Mouse (Mus musculus): Measurements from ENCODE around the gene Gpr55.
A peak's percentile ranks its signal among the peaks of the same experiment; 100 is the strongest.

The Gpr55 gene

DNA sequence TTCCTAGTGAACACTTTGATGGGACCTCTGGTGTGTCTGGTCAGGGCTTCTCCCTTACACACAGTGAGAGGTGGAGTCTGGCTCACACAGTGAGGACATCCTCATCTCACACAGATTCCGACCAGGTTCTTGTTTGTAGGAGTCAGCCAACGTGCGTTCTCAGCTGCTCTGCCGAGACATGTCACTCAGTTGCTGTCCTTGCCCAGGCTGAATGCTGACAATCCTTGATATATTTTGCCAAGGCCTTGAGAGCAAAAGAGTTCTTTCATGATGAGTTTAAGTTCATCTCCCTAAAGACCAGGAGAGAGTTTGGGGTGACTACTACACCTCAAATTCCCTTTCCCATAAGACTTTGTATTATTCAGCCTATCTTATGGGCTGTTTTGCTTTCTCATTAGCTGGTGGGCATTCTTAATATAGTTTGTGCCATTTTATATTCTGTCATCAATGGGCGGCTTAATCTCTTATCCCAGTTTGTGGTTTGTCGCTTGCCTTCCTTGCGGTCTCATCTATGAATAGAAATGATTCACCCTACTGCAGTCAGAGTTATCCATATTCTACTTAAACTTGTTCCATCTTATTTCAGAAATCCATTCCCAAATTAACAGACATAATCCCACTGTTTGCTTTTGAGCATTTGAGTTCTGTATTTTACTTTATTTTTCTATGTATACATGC is 47.6 kb downstream of the Gpr55 start:
- no peak for DNase-seq

DNA sequence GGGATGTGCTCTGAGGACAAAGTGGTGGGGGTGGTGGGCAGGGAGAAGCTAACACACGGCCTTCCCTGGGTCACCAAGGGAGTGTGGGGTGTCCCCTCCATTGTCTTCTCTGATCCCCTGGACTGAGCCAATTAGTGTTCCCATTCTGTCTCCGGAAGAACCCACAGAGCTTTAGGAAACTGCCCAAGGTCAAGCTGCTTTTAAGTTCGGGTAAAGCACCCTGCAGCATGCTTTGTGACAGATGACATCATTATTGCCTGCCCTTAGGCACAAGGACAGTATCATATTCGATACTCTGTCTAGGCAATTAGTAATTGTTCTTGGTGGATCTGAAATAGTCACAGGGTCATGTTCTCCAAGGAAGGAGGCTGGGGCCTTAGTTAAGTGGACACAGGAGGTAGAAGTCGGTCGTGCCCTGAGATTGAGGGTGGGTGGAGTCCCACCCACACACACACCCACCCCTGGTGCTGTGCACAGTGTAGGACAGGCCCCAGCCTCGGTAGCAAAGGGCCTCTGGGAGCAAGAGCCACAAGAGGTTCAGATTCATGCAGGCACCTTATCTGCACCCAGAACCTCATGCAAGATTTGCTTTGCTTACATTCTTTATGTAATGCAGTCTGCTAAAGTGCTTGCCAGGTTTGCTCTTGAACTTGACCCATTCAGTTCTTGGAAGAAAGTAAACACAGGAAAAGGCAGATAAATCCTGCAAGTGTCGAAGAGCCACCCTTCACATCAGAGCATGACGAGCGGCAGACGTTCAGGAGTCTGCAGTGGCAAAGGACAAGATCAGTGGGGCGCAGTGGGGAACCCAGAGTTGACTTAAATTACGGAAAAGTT is 51.8 kb downstream of the Gpr55 start:
- no peak for DNase-seq

DNA sequence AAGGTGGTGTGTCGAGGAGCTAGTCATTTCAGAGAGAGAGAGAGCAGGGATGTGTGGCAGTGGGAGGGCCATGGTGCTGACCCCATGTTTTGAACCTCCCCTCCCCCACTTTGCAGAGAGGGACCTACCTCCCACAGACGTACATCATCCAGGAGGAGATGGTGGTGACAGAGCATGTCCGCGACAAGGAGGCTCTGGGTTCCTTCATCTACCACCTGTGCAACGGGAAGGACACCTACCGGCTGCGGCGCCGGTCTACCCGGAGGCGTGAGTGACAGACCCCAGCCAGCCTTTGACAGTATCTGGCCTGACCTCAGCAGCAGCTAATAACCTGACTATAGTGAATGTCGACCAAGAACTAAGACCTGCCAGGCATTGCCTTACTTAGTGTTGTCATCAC is 53.9 kb downstream of the Gpr55 start:
- no peak for DNase-seq

DNA sequence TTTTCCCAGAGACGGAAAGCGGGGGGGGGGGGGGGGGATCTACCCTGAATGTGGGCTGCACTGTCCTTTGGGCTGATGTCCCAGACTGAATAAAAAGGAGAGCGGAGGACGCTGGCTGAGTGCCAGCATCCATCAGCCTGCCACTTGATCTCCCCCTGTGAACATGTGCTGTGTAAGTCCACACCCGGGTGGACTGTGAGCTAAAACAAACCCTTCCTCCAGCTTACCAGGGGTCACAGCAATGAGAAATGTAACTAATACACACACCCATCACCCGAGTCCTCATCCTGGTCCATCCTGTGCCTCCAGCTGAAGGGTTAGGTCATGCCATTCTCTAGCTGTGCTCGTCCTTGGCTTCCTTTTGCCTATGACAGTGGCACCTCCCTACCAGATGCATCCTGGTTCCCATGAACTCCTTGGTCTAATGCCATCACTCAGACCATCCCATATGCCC is 58.7 kb downstream of the Gpr55 start:
- peak; percentile 73 for DNase-seq

DNA sequence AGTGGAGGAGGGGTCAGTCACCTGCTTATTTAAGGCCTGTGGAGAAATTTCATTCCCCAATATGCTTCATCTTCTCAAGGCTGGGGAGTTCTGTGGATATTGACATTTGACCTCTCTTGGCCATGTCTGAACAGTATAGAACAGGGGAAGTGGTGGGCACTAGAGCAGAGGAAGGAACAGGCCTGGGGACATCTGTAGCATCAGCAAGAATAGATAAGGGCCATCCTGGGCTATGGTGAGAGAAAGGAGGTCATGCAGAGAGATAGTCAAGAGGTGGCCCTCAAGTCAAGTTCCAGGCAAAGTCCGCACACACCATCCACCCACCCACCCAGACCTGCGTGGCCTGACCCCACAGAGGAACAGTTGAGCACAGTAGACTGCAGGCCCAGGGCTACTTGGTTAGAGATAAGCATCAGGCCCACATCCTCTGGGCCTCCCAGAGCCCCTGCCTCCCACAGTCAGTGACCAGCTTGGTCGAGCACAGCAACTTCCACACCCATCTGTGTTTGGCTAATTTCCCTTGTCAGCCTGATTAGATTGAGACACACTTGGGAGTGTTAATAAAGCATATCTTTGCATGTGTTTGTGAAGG is 59.2 kb downstream of the Gpr55 start:
- peak; percentile 35 for DNase-seq

DNA sequence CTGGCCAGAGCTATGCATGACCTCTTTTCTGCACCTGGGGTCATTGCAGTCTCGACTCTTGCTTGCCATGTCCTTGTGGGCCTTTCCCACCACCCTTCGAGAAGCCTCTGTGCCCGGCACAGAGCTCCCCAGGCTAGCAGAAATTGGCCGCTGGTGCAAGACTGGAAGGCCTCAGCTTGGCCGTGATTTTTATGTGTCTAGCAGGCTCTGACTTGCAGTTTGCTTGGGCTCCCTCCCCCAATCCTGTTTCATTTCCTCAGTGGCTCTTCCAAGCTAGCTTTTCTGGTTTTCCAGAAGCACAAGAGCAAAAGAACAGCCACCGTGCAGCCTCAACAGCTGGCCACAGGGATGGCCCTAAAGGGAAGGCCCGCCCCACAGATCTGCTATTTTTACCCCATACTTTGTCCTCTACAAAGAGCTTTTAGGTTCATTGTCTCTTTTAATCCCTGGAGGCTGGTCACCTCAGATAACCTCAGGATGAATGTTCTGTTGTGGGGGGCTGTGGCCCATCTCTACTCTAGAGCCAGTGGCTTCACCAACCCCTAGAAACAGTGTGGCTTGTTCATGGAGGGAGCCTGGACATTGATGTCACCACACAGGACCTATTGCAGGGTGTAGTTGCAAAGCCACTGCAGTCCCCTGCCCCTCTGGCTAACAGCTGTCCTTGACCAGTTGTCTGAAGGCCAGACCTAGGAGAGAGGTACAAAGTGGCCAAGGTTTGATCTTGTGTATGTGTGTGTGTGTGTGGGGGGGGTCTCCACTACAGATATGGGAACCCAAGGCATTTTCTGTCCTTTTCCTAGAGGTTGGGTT is 60.1 kb downstream of the Gpr55 start:
- DNase-seq, result no peak

DNA sequence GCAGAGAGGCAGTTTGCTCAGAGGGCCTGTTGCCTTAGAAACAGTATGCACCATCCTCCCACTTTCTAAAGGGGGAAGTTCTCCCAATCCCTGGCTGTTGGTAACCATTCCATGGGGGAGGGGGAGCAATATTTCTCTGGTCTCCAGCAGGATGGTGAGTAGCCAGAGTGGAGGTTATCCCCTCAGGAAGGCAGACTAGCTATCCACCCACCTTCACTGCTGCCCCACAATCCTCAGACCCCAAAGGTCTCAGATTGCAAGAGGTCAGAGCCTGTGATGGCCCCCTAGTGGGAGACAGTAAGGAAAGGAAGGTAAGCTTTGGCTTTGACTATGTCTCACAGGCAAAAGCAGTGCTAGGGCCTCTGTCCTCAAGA is 61.4 kb downstream of the Gpr55 start:
- no peak for DNase-seq

DNA sequence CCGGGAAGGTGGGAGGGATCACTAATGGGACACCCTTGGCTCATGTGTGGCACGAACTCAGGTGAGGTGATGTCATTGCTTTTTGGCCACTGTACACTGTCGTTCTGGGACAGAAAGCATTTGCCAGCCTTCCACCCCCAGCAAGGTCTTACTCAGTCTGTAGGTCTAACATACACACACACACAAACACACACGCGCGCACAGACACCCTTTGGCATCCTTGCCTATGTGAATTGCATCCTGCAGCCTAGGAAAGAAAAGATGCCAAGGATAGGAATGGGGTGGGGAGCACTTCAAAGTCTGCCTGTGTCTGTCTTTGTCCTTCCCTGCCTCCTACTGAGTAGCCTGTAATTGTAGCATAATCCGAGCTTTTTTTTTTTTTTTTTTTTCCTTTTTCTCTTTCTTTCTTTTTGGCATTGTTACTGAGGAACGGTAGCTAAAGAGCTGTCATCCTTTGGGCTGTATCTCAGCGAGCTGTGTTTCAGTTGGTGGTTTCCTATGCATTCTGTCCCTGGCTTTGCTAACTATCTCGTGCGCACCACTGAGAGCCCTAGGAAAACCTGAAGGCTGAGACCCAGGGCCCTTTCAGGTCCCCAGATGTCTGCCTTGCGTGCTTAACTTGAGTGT is 61.9 kb downstream of the Gpr55 start:
- no peak for DNase-seq

DNA sequence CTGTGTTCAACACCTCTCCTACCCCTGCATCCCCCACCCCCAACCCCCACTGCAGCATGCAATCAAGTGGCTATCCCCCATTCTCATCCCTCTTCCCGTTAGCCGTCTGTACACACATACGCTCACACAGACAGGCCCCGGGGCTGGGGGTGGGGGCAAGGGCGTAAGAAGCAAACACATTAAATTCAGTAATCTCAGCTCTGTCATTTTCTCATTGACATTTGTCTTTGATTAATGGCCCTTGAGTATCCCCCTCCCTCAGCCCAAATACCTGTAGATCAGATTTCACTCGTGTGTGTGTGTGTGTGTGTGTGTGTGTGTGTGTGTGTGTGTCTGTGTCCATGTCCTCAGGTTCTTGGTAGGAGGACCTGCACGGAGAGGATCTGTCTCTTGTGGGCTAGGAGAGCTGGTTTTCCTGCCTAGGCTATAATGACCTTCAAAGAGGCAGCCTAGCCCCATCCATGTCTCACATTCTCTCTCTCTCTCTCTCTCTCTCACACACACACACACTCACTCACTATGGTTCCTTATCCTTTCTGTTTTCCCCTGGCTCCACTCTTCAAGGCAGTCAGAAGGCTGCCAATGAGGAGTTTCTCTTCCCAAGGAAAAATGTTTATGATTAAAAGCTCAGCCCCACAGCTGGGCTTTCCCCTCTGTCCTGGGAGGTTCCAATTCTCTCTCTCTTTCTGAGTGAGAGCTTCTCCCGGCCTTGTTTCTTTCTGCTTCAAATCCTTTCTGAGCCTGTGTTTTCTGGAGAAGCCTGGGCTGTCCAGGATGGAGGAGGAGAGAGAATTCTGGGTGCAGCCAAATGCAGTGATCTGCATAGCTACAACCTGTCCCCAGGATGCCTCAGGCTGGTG is 62.7 kb downstream of the Gpr55 start:
- DNase-seq, result no peak

DNA sequence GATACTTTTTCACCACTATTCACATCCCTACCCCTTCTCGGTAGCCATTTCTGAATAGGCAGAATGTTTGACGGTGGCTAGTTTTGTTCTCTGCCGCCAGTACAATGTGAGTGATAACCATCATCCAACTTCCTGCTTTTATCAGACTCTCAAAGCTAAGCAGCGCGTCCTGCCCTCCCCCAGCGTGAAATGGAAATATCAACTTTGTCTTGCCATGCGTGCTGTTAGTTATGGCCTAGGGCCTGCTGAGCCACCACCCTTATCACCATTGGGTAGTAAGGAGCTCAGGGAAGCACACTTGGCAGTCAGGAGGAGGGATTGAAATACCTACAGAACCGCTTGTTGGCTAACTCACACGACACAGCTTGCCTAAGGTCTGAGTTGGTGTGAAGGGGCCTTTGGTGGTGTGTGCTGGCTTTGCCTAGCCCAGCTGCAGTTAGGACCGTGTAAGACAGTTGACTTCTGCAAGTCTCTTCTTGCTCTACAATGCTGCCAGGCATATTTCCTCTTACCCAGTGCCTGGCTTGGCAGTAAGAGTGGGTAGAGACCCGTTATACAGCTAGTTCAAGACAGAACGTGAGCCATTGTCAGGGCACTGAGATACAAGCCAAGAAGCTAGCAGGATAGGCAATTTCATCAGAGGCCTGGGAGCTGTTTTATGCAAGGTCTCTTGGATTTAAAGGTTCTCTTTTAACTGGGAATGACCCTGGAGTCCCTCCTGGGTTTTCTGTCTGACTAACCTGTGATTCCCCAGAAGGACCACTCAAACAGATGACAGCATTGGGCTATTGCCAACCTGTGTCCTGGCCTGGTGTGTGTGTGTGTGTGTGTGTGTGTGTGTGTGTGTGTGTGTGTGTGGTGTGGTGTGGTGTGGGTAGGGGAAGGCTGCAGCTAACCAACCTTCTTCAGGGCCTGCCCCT is 63.8 kb downstream of the Gpr55 start:
- no peak for DNase-seq

DNA sequence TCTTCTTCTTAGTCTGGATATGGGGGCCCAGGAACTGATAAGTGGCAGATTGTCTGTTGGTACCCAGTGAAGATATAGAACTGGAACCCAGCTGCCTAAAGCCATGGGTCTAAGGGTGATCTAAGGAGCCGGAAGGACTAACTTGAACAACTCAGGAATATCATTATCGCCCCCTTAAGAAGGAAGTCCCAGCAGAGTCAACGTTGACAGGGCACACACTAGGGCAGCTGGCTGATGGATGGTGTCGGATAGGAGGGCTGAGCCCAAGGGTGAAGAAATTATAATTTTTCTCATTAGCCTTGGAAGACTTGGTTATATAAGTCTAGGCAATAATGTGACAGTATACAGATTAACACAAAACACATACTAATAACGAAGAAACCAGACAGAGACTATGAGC is 64.7 kb downstream of the Gpr55 start:
- DNase-seq, result no peak

DNA sequence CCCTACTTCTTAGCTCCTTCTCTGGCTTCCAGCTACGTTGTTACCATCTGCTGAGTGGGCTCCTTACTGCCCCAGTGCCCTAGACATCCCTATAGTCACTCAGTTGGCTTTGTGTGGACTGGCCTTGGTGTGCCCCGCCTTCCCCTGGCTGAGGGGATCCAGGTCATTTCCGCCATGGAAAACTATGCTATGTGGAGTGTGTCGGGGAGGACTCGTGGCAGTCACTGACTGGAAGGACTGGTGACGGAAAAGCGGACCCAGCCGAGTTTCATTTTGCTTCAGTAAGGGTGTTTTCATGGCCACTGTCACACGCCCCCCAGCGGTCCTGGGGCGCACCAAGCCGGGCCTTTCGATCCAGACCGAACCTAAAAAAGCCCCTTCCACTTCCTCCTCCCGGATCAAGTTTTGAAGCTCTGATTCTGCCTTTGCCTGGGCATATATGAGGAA is 65.4 kb downstream of the Gpr55 start:
- DNase-seq, result peak; percentile 72

DNA sequence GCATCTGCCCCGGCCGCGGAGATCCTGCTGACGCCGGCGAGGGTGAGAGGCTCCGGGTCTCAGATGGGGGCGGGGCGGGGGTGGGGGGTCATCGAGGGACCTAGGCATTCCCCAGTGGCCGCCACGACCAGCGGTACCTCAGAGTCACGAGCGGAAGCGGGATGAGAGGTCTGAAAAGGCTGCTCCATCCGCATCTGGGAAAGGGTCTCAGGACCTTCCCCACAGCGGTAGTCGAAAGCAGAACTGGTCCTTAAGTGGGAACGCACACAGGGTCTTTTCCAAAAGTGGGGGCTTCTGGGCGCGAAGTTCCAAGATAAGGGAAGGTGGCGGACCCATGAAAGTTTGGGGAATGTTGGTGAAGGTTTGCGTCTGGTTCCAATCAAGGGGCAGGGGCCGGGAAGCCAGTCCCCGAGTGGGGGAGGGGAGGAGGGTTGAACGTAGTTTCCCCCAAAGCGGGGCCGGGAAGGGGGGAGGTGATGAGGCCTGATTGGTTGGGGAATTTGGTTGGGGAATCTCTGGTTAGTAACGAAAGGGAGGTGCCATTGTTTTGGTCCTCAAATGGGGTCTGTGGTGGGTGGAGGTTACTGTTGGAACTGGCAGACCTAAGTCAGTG is 66.0 kb downstream of the Gpr55 start:
- DNase-seq, result peak; percentile 70

DNA sequence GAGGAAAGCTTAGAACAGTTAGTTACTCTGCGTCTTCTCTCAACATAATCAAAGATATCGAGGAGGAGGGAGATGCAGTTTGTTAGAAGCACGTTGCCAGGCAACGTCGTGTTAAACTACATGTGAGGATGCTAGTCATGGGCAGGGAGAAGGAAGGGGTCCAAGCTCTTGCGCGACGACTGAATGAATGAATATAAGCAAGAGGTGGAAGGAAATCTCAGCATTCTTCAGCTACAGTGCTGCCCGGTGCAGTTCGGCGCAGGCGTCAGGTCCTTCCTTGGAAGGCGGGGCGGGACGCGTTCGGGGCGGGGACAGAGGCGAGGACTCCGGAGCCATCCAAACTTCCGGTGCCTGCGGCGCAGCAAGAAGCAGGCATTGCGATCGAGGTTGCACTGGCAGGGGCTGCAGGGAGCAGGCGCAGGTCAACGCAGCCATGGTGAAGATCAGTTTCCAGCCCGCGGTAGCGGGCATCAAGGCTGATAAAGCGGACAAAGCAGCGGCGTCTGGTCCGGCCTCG is 66.5 kb downstream of the Gpr55 start, which contains the start of gene Itm2c:
Gene Itm2c (plus strand): TSS at position 51 of the 517 bp plus-strand sequence.
- peak; percentile 94 for DNase-seq

Data from kidney, postnatal 10 days (tissue).